Mouse (Mus musculus) heart, embryonic 16.5 days (tissue): ENCODE results near the gene Gpank1. TPM values are rescaled to one million over a fixed set of nuclear protein-coding genes. Genes with fewer than 3 reads are reported as not detected.
"Not testable (repeated sequence)": the region's sequence is repeated elsewhere in the genome, so short reads cannot be mapped to it uniquely, and the experiment has no call there.

Source experiments
- ATAC-seq: fragments of 200-750 bp; cut with Nextera tagmentation; replicated peaks from 2 replicates; pipeline ENCODE4 v1.8.0; 2017; ENCODE audit warnings: moderate number of reproducible peaks; ENCODE audit not compliant: insufficient read depth, low FRiP score; ENCODE audit errors: extremely low read depth
- H3K27ac ChIP-seq: fragments of 300-500 bp; sonication (generic); 2 replicates; pipeline ENCODE4 v1.5.1; 2014; ENCODE audit warnings: mild to moderate bottlenecking, low read length, control low read depth, moderate library complexity
- H3K27me3 ChIP-seq: fragments of 300-500 bp; sonication (generic); 2 replicates; pipeline ENCODE4 v1.6.1; 2014; ENCODE audit warnings: low read length, mixed read lengths; ENCODE audit not compliant: control insufficient read depth, insufficient read depth
- H3K36me3 ChIP-seq: fragments of 300-500 bp; sonication (generic); 2 replicates; pipeline ENCODE4 v1.6.1; 2014; ENCODE audit not compliant: control insufficient read depth, insufficient read depth
- H3K4me1 ChIP-seq: fragments of 300-500 bp; sonication (generic); 2 replicates; pipeline ENCODE4 v1.6.1; 2014; ENCODE audit warnings: low read length, mixed read lengths; ENCODE audit not compliant: control insufficient read depth, insufficient read depth
- H3K4me2 ChIP-seq: fragments of 300-500 bp; sonication (generic); 2 replicates; pipeline ENCODE4 v1.6.1; 2014; ENCODE audit warnings: low read depth, mild to moderate bottlenecking, control low read depth, low read length
- H3K4me3 ChIP-seq: fragments of 300-500 bp; sonication (generic); 2 replicates; pipeline ENCODE4 v1.5.1; 2014; ENCODE audit warnings: mild to moderate bottlenecking, control low read depth, low read length
- H3K9ac ChIP-seq: fragments of 300-500 bp; sonication (generic); 2 replicates; pipeline ENCODE4 v1.6.1; 2014; ENCODE audit warnings: low read length, control low read depth
- H3K9me3 ChIP-seq: fragments of 300-500 bp; sonication (generic); replicated peaks from 2 replicates; pipeline ENCODE4 v1.6.1; 2016; ENCODE audit warnings: low read length; ENCODE audit not compliant: control insufficient read depth
- WGBS: fragments of 180-500 bp; shearing (Covaris S2); extraction: QIAGEN DNeasy Blood & Tissue Kit; methylation state at CpG from one replicate; pipeline ENCODE4 v1.1.7; 2014; 5-methylcytosine and 5-hydroxymethylcytosine counted together
- polyA plus RNA-seq: library from polyadenylated mRNA; unstranded; fragments of >200 nt; fragmentation: Nextera tagmentation; extraction: Ambion mirVana; gene quantifications from 2 replicates; pipeline ENCODE4 v1.2.1, GENCODE M21; 2015

Gpank1 gene
- polyA plus RNA-seq, 1 experiment from 2014 or later: 14.9 TPM

DNA sequence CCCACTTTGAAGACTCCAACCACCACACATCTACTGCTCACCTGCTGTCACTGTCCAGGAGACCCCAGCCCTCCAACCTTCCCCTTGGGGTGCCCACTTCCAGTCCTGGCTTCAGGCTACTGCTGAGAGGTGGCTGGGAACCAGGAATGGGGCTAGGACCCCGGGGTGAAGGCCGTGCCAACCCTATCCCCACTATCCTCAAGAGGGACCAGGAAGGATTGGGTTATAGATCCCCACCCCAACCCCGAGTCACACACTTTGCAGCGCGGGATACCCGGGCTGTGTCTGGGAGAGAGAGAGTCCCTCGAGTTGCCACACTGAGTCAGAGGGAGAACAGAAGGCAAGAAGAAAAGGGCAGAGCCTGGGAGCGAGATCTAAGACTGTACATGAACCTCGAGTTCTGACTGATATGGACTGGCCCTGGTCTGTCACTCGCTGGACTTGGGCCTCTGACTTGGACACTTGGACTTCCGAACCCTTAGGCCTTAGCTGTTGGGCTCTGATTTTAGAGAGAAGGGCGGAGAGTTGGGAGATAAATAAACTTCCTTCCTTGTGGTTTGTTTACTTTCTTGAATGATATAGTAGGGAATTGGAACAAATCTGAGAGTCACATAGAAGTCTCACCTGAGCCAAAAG, 3.1 kb downstream of the Gpank1 start:
- H3K27me3 ChIP-seq, H3K9me3 ChIP-seq, H3K27ac ChIP-seq, H3K4me2 ChIP-seq, H3K36me3 ChIP-seq, H3K4me3 ChIP-seq, H3K9ac ChIP-seq, ATAC-seq: not testable (repeated sequence)
- H3K4me1 ChIP-seq: peaks cover 31% of the 10 kb centered on the region
- WGBS: 89% methylated on average over 12 of the region's 12 CpGs

DNA sequence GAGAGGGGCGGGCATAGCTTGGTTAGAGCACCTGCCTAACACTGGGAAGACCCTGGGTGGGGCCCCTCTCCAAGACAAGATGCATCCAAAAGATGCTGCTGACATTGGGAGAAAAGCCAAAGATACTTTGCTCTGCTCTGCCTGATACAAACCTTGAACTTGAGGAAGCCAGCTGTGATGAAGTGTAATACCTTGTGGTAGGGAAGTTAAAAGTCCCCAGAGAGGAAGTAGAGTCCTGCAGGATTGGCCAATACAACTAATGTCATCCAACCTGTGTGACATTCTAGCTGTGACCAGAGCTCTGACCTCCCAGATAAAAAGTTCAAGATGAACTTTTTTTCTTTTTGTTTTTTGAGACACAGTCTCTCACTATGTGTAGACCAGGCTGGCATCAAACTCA, 3.8 kb downstream of the Gpank1 start:
- H3K9me3 ChIP-seq: no peaks in the 10 kb centered on the region
- ATAC-seq: no peak
- H3K4me2 ChIP-seq: no peak overlapping the region
- no peak overlapping the region for H3K27ac ChIP-seq
- H3K9ac ChIP-seq: no peak overlapping the region
- no peak overlapping the region for H3K4me3 ChIP-seq
- 85% methylated on average over 1 of the region's 1 CpGs for WGBS
- H3K36me3 ChIP-seq: no peaks in the 10 kb centered on the region
- no peaks in the 10 kb centered on the region for H3K27me3 ChIP-seq
- H3K4me1 ChIP-seq: peaks cover 25% of the 10 kb centered on the region

DNA sequence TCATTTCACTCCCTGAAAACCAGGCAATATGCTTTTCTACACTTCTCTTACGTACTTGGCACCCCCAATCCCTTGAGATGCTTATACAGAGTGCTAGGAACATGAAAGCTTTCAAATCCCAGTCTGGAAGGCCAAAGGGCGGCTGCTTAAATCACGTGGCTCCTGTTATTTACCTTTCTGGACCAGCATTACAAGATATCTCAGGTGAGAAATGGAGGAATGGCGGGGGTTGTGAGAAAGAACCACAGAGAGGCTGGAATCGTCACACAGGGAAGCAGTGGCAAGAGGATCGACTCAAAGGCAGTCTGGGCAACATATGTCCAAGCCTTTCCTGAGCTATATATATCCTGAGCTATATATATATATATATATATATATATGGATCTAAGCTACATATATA, 4.3 kb downstream of the Gpank1 start:
- H3K27me3 ChIP-seq: no peaks in the 10 kb centered on the region
- H3K4me3 ChIP-seq: peak overlapping the region; percentile 64
- peak overlapping the region; percentile 77 for H3K9ac ChIP-seq
- peak overlapping the region; percentile 86 for H3K4me2 ChIP-seq
- H3K36me3 ChIP-seq: no peaks in the 10 kb centered on the region
- peak overlapping the region; percentile 79 for H3K27ac ChIP-seq
- no peak for ATAC-seq
- no peaks in the 10 kb centered on the region for H3K9me3 ChIP-seq
- WGBS: 27% methylated on average over 6 of the region's 6 CpGs
- peaks cover 21% of the 10 kb centered on the region for H3K4me1 ChIP-seq

DNA sequence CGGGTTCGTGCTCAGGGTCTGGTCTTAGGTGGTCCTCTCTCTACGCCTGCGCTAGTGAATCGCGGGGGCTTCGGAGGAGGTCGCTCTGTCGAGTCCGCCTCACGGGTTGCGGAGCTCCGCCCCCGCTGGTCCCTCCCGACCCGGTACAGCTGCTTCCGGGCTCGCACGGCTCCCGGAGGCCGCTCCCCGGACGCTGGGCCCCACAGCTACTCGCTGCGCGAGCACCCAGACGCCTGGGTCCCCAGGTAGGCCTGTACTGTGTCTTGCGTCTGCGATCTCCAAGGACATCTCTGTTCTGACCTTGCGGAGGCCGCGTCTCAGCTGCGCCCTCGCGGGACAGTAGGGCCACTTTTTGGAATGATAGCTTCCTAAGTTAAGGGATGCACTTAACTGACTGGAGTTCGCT, 5.0 kb downstream of the Gpank1 start, which contains the start of gene D17H6S53E:
Gene D17H6S53E (plus strand): TSS at position 168 of the 406 bp plus-strand sequence.
- Histone ChIP-seq H3K9ac (peak within 1 kb of the TSS; percentile 77), H3K9me3 (no peaks in the 10 kb centered on the region), H3K4me3 (peak within 1 kb of the TSS; percentile 64), H3K4me2 (peak within 1 kb of the TSS; percentile 86), H3K27me3 (no peaks in the 10 kb centered on the region), H3K36me3 (no peaks in the 10 kb centered on the region), H3K27ac (peak within 1 kb of the TSS; percentile 79), H3K4me1 (peaks cover 21% of the 10 kb centered on the region)
- WGBS: under 1% methylated on average over 36 of the region's 36 CpGs
- peak; percentile 58 for ATAC-seq

DNA sequence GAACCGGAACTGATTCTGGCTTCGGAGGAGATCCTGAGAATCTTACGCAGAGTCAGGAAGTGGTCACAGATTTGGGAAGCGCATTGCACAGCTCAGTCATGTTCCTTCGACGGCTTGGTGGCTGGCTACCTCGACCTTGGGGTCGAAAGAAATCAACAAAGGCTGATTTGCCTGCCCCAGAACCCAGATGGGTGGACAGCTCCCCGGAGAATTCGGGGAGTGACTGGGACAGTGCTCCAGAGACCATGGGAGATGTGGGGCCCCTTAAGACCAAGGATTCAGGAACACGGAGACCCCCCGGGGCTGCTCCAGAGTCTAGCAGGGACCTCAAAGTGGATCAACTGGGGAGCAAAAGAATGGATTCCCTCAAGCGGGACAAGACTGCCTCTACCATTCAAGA, 5.8 kb downstream of the Gpank1 start:
- Histone ChIP-seq H3K27me3 (no peaks in the 10 kb centered on the region), H3K27ac (peak overlapping the region; percentile 79), H3K9ac (peak overlapping the region; percentile 77), H3K9me3 (no peaks in the 10 kb centered on the region), H3K4me2 (peak overlapping the region; percentile 86), H3K4me1 (peaks cover 20% of the 10 kb centered on the region), H3K36me3 (no peaks in the 10 kb centered on the region), H3K4me3 (peak overlapping the region; percentile 64)
- no peak for ATAC-seq
- 62% methylated on average over 13 of the region's 13 CpGs for WGBS

DNA sequence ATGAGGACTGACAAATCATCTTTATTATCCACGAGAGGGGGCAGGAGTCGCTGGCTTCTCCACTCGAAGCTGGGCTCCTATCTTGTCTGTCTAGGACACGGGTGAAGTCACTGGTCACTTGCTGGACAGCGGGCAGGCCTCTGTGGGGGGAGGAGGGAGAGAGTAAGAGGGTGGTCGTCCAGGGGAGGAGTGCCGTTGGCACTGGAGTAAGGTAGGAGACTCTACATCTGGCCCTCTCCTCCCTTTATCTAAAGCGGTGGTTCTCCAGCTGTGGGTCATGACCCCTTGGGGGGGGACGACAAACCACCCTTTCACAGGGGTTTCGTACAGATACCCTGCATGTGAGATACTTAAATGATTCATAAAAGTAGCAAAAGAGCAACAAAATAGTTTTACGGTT, 7.7 kb downstream of the Gpank1 start:
- peaks cover 17% of the 10 kb centered on the region for H3K4me1 ChIP-seq
- no peak overlapping the region for H3K9ac ChIP-seq
- no peak overlapping the region for H3K4me2 ChIP-seq
- H3K9me3 ChIP-seq: no peaks in the 10 kb centered on the region
- no peak overlapping the region for H3K4me3 ChIP-seq
- no peaks in the 10 kb centered on the region for H3K36me3 ChIP-seq
- H3K27ac ChIP-seq: no peak overlapping the region
- H3K27me3 ChIP-seq: no peaks in the 10 kb centered on the region
- WGBS: 60% methylated on average over 11 of the region's 11 CpGs
- ATAC-seq: no peak

DNA sequence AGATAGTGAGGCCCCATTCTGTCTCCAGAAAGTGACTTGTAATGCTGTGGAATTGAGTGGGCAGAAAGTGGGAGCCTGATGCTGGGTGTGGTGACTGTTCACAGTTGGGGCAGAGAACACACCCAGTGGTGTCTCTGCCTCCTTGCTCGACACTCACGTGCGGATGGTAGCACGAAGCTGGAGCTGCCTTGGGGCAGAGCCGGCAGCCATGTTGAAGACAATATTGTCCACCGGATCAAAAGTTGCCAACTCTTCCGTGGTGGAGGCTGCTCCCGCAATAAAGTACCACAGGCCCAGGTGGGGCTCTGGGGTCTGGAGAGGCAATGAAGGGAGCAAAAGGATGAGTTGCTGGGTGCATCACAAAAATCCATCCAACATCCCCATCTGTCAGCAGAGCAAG, 9.8 kb downstream of the Gpank1 start:
- H3K9ac ChIP-seq: no peak overlapping the region
- H3K4me3 ChIP-seq: no peak overlapping the region
- no peak overlapping the region for H3K27ac ChIP-seq
- peaks cover 12% of the 10 kb centered on the region for H3K4me1 ChIP-seq
- no peaks in the 10 kb centered on the region for H3K27me3 ChIP-seq
- no peaks in the 10 kb centered on the region for H3K9me3 ChIP-seq
- H3K36me3 ChIP-seq: no peaks in the 10 kb centered on the region
- 87% methylated on average over 8 of the region's 8 CpGs for WGBS
- H3K4me2 ChIP-seq: no peak overlapping the region
- no peak for ATAC-seq

DNA sequence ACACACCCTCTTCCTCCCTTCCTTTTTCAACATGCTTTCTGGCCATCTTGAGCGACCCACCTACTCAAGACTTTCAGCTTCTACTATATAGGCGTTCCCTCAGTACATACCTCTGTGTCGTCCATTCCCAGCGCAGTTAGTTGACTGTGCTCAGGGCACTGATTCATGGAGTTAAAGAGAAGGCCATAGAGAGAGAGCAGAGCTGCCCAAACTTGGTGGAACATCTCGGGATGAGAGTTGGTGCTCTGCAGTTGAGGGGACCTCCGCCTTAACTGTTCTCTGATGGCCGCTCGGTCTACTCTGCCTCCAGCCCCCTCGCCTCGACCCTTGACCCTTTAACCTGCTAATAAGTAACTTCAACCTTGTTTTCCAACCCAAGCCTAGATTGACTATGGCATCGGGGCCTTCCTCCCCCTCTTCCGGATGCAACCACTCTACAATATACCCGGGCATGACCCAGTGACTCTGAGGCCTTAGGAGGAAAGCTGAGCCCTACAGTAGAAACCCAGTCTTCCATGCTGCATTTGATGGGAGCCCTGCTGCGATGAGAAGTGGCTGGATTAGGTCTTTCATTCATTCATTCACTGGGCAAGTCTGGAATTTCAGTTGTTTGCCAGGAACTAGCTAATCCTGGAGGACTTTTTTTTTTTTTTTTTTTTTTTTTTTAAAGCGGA, 10.4 kb downstream of the Gpank1 start, which contains the start of gene Apom:
Gene Apom (minus strand): TSS at position 551 of the 674 bp plus-strand sequence.
- Histone ChIP-seq H3K4me1 (peaks cover 18% of the 10 kb centered on the region), H3K36me3 (no peaks in the 10 kb centered on the region), H3K4me2 (no peak within 1 kb of the TSS), H3K4me3 (no peak within 1 kb of the TSS), H3K27ac (no peak within 1 kb of the TSS), H3K27me3 (no peaks in the 10 kb centered on the region), H3K9ac (no peak within 1 kb of the TSS), H3K9me3 (no peaks in the 10 kb centered on the region)
- no peak for ATAC-seq
- 82% methylated on average over 15 of the region's 15 CpGs for WGBS

DNA sequence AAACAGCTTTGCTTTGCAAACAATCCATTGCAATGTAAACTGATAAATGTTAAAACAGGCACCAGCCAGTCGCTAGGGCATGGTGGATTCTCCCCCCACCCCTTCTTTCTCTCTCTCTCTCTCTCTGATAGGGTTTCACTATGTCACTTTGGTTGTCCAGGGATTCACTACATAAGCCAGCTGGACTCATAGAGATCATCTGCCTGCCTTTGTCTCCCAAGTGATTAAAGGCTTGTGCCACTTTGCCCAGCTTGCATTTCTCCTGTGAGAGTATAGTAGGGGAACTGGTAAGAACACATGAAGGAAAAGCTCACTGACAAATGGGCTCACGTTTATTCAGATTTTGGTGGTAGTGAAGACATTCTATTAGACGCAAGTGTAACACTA, 10.9 kb downstream of the Gpank1 start:
- Histone ChIP-seq H3K4me1 (peaks cover 19% of the 10 kb centered on the region), H3K36me3 (no peaks in the 10 kb centered on the region), H3K9me3 (no peaks in the 10 kb centered on the region), H3K27me3 (no peaks in the 10 kb centered on the region), H3K27ac (no peak overlapping the region), H3K4me2 (no peak overlapping the region), H3K9ac (no peak overlapping the region), H3K4me3 (no peak overlapping the region)
- no peak for ATAC-seq
- 74% methylated on average over 3 of the region's 3 CpGs for WGBS
